Mouse (Mus musculus) spleen, adult 2 months (tissue): ENCODE measurements at regions not wholly inside any gene's neighbourhood (a gene's known extent, or its start where the extent isn't known, plus 50 kb on each side); places are given as distances from the start of the nearest gene placed in this dataset.

ENCODE experiments used
- CTCF ChIP-seq: fragments of 200-500 bp; IDR thresholded peaks from 2 replicates; pipeline ENCODE4 v1.5.1; 2011; ENCODE audit warnings: mild to moderate bottlenecking, inconsistent platforms; ENCODE audit not compliant: insufficient read depth, insufficient read length, insufficient replicate concordance; ENCODE audit errors: extremely low read depth
- POLR2A ChIP-seq: fragments of 200-500 bp; IDR thresholded peaks from 2 replicates; pipeline ENCODE4 v1.6.1; 2011; ENCODE audit warnings: low read depth, low read length, inconsistent platforms

DNA sequence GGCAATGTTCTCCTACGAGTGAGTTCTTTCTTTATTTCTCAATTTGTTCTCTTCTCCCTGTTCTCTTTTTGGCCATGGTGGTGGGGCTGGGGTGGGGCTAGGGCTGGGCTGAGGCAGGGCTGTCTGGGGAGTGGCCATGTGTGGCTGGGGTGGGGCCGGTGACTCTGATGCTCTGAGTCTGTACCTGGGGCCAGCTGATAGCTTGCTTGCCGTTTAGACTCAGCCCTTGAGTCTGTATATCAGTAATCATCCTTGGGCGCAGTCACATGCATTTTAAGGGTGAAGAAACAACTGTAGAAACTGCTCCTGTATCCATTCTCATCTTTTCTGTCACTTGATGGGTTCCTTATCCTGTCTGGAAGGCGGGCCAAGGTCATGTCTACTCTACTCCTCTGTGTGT lies 256.1 kb downstream of the 1810013L24Rik start:
- no peak for TF ChIP-seq CTCF
- TF ChIP-seq POLR2A: no peak
